Mouse (Mus musculus): Measurements from ENCODE around the gene Tsen15.
A peak's percentile ranks its signal among the peaks of the same experiment; 100 is the strongest.

Tsen15 gene

DNA sequence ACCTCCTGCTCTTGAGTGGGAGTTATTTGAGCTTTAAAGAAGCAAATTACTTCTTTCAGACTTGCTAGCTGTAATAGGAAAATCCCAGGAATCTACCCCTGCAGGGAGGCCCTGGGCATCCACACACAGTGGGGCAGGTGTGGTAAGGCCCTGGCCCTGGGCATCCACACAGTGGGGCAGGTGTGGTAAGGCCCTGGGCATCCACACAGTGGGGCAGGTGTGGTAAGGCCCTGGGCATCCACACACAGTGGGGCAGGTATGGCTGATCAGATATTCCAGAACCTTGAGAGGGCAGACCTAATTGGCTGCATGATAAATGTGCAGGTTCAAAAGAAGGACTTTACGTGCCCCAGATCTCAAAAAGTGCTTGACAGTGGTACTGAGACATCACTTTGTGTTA is 1.9 kb downstream of the Tsen15 start:
- no peak for DNase-seq

DNA sequence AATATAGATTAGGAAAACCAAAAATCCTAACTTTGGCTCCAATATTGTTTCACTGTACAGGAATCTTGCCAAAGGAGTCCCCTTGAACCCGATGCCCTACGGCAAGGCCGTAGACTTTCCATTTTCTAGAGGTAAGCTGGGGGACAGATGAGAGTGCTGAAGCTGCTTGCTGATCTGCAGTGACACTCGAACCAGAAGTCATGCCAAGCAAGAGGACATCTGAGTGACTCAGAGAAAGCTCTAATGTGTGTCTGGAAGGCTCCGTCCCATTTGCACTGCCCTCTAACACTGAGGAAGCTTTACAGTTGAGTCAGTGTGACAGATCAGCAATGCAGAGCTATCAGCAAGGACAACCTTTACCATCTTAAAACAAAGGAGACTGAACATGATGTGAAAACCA is 8.2 kb downstream of the Tsen15 start:
- no peak for DNase-seq

DNA sequence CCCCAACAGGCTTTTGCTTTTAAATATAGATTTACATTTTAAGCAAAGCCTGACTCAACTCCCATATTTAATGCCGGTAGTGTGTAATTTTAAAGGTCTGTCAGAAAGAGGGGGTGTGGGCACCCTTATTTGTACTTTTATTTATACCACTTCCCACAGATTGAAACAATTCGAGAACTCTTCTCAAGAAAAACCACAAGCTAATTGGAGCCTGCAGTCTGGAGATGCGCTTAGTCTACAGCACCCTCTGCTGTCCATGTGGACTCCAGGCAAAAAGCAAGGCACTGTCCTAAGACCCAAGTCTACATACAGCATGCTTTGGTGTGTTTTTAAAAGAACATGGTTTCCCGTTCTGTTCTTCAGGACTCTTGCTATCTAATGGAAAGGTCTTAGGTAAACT is 17.3 kb downstream of the Tsen15 start:
- DNase-seq = peak; percentile 62 to 70

DNA sequence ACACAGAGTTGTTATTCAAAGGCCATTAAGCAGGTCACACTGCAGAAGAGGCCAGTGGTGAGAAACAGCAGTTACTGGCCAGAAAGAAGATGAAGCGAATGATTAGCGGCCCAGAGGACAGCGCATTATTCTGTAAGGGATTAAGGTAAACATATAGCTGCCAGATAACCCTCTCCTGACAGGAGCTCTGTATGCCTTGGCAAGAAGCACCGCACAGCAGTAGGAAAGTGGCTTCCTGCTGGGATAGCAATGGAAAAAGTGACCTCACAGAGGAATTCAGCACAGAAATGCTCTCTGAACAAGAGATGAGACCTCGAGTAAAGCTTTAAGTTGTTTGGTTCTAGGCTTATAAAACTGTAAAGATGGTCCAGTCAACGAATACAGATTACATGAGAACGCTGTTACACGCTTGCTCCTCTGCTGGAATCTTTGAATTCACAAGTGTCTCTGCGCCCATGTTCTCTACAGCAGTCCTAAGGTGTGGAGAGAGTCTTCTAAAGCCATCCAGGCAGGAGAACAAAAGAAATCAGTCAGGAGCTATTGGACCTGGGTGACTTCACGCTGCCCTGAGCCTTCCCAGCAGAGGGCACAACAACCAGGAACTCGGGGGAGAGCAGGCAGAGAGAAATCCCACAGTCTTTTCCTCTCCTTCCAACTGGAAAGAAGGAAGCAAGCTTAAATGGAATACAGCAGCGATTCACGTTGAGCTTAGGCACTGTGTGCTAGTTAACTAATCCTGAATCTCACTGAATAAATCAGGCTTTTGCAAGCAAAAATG is 18.0 kb downstream of the Tsen15 start:
- peak; percentile 17 to 31 for DNase-seq

DNA sequence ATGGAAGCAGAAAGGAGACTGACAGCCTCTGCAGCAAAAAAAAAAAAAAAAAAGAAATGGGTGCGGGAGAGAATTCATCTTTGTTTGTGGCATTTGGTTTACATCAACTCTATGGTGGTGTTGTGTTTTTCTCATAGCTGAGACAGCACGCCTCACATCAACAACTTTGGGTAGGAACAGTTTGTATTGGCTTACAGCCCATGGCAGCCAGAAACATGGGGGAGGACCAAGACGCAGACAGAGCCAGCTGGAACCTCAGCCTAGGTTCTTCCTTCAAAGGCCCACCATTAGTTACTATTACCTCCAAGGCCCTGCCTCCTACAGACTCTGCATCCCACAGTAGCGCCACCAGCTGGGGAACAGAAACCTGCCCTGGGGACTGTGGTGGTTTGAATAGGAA is 29.8 kb downstream of the Tsen15 start:
- DNase-seq = peak; percentile 12 to 36

DNA sequence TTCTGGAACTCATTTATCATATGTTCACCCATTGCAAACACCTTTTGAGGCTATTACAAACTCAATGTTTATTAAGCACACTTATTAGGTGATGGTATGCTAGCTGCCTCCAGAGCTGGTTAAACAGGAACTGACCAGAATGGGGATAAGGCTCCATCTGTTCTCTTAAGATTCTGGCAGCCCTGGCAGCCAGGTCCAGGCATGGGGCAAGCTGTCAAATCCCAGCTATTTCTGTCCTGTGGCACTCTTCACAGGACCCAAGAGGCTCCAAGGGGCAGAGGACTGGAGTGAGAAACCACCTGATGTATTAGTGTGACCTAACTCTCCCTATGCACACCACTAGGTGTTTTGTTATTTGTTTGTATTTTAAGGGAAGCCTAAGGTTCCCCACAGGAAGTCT is 38.5 kb downstream of the Tsen15 start:
- no peak for DNase-seq

DNA sequence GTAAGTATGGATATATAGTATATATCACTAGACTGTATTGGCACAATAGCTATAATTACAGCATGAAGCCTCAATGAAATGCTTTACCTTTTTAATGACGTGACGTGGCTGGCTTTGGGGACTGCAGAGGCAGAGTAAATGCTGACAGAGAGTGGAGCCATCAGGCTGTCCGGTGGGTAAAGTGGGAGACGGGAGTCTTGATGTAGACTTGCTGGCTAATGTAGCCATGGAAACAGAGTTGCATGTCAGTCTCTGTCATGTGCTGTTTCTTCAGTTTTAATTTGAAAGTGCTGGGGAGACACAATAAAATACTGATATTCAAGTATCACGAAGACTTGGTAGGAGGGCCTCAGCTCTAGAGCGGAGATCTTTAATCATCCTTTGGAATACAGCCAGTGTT is 62.5 kb downstream of the Tsen15 start:
- no peak for DNase-seq
